Mouse (Mus musculus) adipocyte (in vitro differentiated cells): ENCODE data around the gene Ifnab.

Experiments
- DNase-seq: peaks from one replicate; pipeline ENCODE4 v3.0.0-alpha.2; 2016; ENCODE audit warnings: low spot score

Ifnab gene

GRCm38 (mm10) chr4:88691259-88691658 lies at the start of gene Ifnab:
Gene Ifnab, minus strand, starts transcription at chr4:88691359.
- no peak for DNase-seq

GRCm38 (mm10) chr4:88739036-88739435 lies 47.9 kb upstream of the Ifnab start:
- no peak for DNase-seq

- peak; percentile 54 for DNase-seq
Measured at GRCm38 (mm10) chr4:88738480-88738879, 47.3 kb upstream of the Ifnab start.

- peak; percentile 38 for DNase-seq
Measured at GRCm38 (mm10) chr4:88727324-88727723, 36.2 kb upstream of the Ifnab start.

GRCm38 (mm10) chr4:88726727-88727126 lies 35.6 kb upstream of the Ifnab start:
- DNase-seq = no peak

GRCm38 (mm10) chr4:88723497-88724090 lies 32.4 kb upstream of the Ifnab start:
- no peak for DNase-seq

GRCm38 (mm10) chr4:88721791-88722721 lies 30.9 kb upstream of the Ifnab start, which contains the start of the genes Gm26566 and Klhl9:
Gene Gm26566, plus strand, starts transcription at chr4:88721805.
Gene Klhl9, minus strand, starts transcription at chr4:88722465.
- DNase-seq = peak; percentile 96

- DNase-seq = peak; percentile 26
Measured at GRCm38 (mm10) chr4:88718715-88719114, 27.6 kb upstream of the Ifnab start.

- peak; percentile 22 for DNase-seq
Measured at GRCm38 (mm10) chr4:88715059-88715458, 23.9 kb upstream of the Ifnab start.

- peak; percentile 42 for DNase-seq
Measured at GRCm38 (mm10) chr4:88714281-88714680, 23.1 kb upstream of the Ifnab start.

GRCm38 (mm10) chr4:88707128-88707826 lies 16.1 kb upstream of the Ifnab start:
- peak; percentile 62 for DNase-seq

GRCm38 (mm10) chr4:88705924-88706323 lies 14.8 kb upstream of the Ifnab start:
- no peak for DNase-seq

- DNase-seq = no peak
Measured at GRCm38 (mm10) chr4:88699301-88699700, 8.1 kb upstream of the Ifnab start.

GRCm38 (mm10) chr4:88698781-88699180 lies 7.6 kb upstream of the Ifnab start:
- DNase-seq = no peak

- no peak for DNase-seq
Measured at GRCm38 (mm10) chr4:88697753-88698152, 6.6 kb upstream of the Ifnab start.

- no peak for DNase-seq
Measured at GRCm38 (mm10) chr4:88697108-88697507, 5.9 kb upstream of the Ifnab start.

- DNase-seq = peak; percentile 83
Measured at GRCm38 (mm10) chr4:88696237-88696884, 5.2 kb upstream of the Ifnab start.

- no peak for DNase-seq
Measured at GRCm38 (mm10) chr4:88693392-88693791, 2.2 kb upstream of the Ifnab start.

GRCm38 (mm10) chr4:88692537-88692936 lies 1.4 kb upstream of the Ifnab start:
- DNase-seq = no peak

- DNase-seq = no peak
Measured at GRCm38 (mm10) chr4:88683812-88684211, 7.3 kb downstream of the Ifnab start, which contains the start of gene Ifna2. Gene Ifna2, minus strand, starts transcription at chr4:88683912.

GRCm38 (mm10) chr4:88681353-88681752 lies 9.8 kb downstream of the Ifnab start:
- DNase-seq = no peak

GRCm38 (mm10) chr4:88680362-88680761 lies 10.8 kb downstream of the Ifnab start:
- peak; percentile 53 for DNase-seq
